Mouse (Mus musculus): ENCODE measurements around the gene Jag2.

DNA sequence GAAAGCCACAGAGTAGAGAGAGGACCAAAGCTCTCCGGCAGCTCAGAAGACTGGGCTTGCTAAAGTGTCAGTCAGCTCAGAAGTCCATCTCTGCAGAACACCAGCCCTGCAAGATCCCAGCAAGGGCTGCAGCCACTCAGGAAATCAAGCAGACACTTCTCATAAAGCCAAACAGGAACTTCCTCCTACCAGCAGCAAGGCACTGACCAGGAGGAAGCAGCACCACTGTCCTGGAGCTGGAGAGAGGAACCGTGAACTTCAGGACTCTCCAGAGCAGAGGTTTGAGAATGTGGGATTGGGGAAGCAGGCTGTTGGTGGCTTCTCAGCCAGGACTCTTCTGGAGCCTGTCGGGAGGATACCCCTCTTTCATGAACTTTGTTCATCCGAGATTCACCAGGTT is 34.6 kb downstream of the Jag2 start:
- TF ChIP-seq CTCF (IDR thresholded peaks at IDR 0.05; ENCODE audit: low read depth) (no peak), EP300 (IDR thresholded peaks at IDR 0.05; ENCODE audit: low read depth) (no peak)
